Mouse (Mus musculus) bone marrow, adult 2 months (tissue): ENCODE measurements around the gene Nipsnap3a. TPM values are rescaled to one million over a fixed set of nuclear protein-coding genes. Genes with fewer than 3 reads are reported as not detected.

Source experiments
- H3K27ac ChIP-seq: fragments of 200-500 bp; 2 replicates; pipeline ENCODE4 v1.5.1; 2012; ENCODE audit warnings: low read depth, mild to moderate bottlenecking, control low read depth, inconsistent platforms, low read length; ENCODE audit not compliant: control insufficient read depth, poor library complexity, insufficient read depth
- H3K4me1 ChIP-seq: fragments of 200-500 bp; 2 replicates; pipeline ENCODE4 v1.6.1; 2011; ENCODE audit warnings: low read length; ENCODE audit not compliant: control insufficient read depth, insufficient read depth
- H3K4me3 ChIP-seq: fragments of 200-500 bp; replicated peaks from 2 replicates; pipeline ENCODE3; 2011; ENCODE audit warnings: mild to moderate bottlenecking, low read depth, low read length, control low read depth; ENCODE audit not compliant: control insufficient read depth
- CTCF ChIP-seq: fragments of 200-500 bp; IDR thresholded peaks from 2 replicates; pipeline ENCODE4 v1.5.1; 2011; ENCODE audit warnings: low read length, control low read depth; ENCODE audit not compliant: control insufficient read depth, insufficient read depth
- POLR2A ChIP-seq: fragments of 200-500 bp; IDR thresholded peaks from 2 replicates; pipeline ENCODE4 v1.6.1; 2011; ENCODE audit warnings: low read depth, mild to moderate bottlenecking, control low read depth, low read length, borderline replicate concordance; ENCODE audit not compliant: control insufficient read depth
- whole genome bisulfite sequencing: fragments of 180-500 bp; shearing (Covaris S2); methylation state at CpG from one replicate; pipeline ENCODE4 v1.1.7; 2018; 5-methylcytosine and 5-hydroxymethylcytosine counted together
- polyA plus RNA-seq: library from polyadenylated mRNA; stranded (reverse); fragments of >200 nt; gene quantifications from 2 replicates; pipeline ENCODE4 v1.2.4, GENCODE M21; 2011; ENCODE audit warnings: low replicate concordance; ENCODE audit not compliant: missing spikeins, insufficient read depth, insufficient read length

Gene Nipsnap3a
- polyA plus RNA-seq = not detected in 2 replicates

GRCm38 (mm10) chr4:52989248-52989647 lies at the start of gene Nipsnap3a:
Gene Nipsnap3a, plus strand, starts transcription at chr4:52989272.
- TF ChIP-seq CTCF (no peak), POLR2A (no peak)
- 48% methylated on average over 12 of the region's 12 CpGs for WGBS

GRCm38 (mm10) chr4:52946665-52947064 lies 42.4 kb upstream of the Nipsnap3a start:
- TF ChIP-seq POLR2A (no peak), CTCF (no peak)
- H3K4me1 ChIP-seq = no peaks in the 10 kb centered on the region
- no peak overlapping the region for H3K4me3 ChIP-seq
- H3K27ac ChIP-seq = no peak overlapping the region

More at GRCm38 (mm10) chr4:52989248-52989647, at the start of gene Nipsnap3a:
- Histone ChIP-seq H3K4me3 (no peak within 1 kb of the TSS), H3K4me1 (no peaks in the 10 kb centered on the region), H3K27ac (no peak within 1 kb of the TSS)

DNA sequence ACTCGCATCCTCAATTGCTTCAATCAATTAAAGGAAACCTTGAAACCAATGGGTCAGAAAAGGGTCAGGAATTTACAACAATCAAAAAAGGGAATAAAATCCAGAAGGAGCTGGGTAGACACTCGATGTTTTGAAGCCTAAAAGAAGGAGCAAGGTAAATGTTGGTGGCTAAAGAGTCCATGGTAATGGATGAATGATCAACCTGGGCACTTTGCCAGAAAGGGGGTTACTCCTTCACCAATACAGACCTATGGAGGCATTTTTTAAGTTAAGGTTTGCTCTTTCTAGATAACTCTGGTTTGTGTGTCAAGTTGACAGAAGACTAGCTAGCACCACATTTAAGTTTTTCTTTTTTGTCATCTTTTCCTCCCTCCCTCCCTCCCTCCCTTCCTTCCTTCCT lies 40.1 kb upstream of the Nipsnap3a start:
- 65% methylated on average over 2 of the region's 2 CpGs for whole genome bisulfite sequencing

GRCm38 (mm10) chr4:52958693-52959092 lies 30.4 kb upstream of the Nipsnap3a start:
- no peak overlapping the region for H3K27ac ChIP-seq
- H3K4me1 ChIP-seq = no peaks in the 10 kb centered on the region
- H3K4me3 ChIP-seq = no peak overlapping the region
- WGBS = 33% methylated on average over 4 of the region's 4 CpGs
- peak; percentile 46 for TF ChIP-seq CTCF
- TF ChIP-seq POLR2A = no peak

More for the DNA sequence above, 40.1 kb upstream of the Nipsnap3a start:
- no peak overlapping the region for H3K4me3 ChIP-seq
- no peak for TF ChIP-seq POLR2A
- no peak for TF ChIP-seq CTCF
- no peak overlapping the region for H3K27ac ChIP-seq
- no peaks in the 10 kb centered on the region for H3K4me1 ChIP-seq

GRCm38 (mm10) chr4:52964247-52964646 lies 24.8 kb upstream of the Nipsnap3a start, which contains the start of gene Olfr270:
Gene Olfr270, plus strand, starts transcription at chr4:52964547.
- Histone ChIP-seq H3K4me1 (no peaks in the 10 kb centered on the region), H3K4me3 (no peak within 1 kb of the TSS), H3K27ac (no peak within 1 kb of the TSS)
- TF ChIP-seq POLR2A (no peak), CTCF (no peak)

DNA sequence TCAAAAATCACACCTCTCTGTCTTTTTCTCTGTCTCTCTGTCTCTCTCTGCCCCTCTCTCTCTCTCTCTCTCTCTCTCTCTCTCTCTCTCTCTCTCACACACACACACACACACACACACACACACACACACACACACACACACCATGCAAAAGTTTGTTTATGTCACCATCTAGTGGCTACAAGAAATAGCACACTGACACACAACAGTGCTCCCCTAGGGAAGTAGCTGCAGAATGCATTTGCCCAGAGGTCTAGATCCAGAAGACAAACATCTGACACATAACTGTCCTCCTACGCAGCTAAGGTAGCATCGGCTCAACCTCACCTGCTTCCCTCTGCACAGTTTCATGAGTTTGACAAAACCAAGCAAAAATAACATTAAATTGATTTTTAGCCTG lies 3.9 kb upstream of the Nipsnap3a start:
- H3K27ac ChIP-seq = no peak overlapping the region
- WGBS = 64% methylated on average over 2 of the region's 2 CpGs
- no peak for TF ChIP-seq CTCF
- no peak for TF ChIP-seq POLR2A
- H3K4me3 ChIP-seq = no peak overlapping the region
- no peaks in the 10 kb centered on the region for H3K4me1 ChIP-seq

DNA sequence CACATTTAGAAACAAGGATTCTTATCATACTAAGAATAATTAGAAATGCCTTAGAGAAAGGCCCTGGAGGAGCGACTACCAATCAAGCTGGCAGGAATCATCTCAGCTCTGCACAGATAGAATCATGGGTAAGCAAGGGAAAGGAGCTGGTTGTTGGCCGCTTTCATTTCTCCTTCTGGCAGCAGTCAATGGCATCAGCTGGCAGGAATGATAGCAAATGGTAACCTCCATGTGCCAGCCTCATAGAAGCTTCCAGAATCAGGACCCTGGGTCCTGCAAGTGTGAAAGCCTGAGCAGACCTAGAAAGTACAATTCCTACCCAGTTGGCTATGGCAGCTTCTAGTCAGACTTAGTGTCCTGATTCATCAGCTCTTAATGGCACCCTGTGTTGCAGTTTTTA lies 2.8 kb upstream of the Nipsnap3a start:
- 74% methylated on average over 2 of the region's 2 CpGs for WGBS
- Histone ChIP-seq H3K4me3 (no peak overlapping the region), H3K27ac (no peak overlapping the region), H3K4me1 (no peaks in the 10 kb centered on the region)
- no peak for TF ChIP-seq CTCF
- TF ChIP-seq POLR2A = no peak

GRCm38 (mm10) chr4:52999449-52999848 lies 10.4 kb downstream of the Nipsnap3a start:
- Histone ChIP-seq H3K4me3 (no peak overlapping the region), H3K27ac (no peak overlapping the region), H3K4me1 (peaks cover 2% of the 10 kb centered on the region; the same call in 1 of the 2 replicates)
- TF ChIP-seq CTCF (no peak), POLR2A (no peak)
- WGBS = 88% methylated on average over 6 of the region's 6 CpGs

DNA sequence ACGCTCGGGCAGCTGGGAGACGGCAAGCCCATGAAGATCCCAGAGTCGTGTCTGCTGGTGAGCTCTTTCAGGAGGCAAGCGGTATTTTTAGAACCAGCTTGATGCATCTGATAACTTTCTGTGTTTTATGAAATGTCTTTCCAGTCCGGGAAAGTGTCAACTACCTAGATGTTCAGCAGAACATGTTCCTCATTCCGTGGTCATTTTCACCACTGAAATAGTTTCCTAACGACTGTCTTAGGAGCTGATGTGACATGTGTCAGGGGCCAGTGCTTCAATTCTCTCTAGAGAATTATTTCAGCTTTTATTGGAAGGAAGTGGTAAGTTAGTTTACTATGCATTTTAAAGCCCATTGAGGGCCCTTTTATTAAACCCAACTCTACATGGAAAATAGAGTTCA lies 11.1 kb downstream of the Nipsnap3a start:
- Histone ChIP-seq H3K4me1 (peaks cover 2% of the 10 kb centered on the region; the same call in 1 of the 2 replicates), H3K4me3 (no peak overlapping the region), H3K27ac (no peak overlapping the region)
- WGBS = 14% methylated on average over 8 of the region's 8 CpGs
- TF ChIP-seq CTCF = no peak
- TF ChIP-seq POLR2A = no peak
